Mouse (Mus musculus): ENCODE measurements around the gene Arsg.

DNA sequence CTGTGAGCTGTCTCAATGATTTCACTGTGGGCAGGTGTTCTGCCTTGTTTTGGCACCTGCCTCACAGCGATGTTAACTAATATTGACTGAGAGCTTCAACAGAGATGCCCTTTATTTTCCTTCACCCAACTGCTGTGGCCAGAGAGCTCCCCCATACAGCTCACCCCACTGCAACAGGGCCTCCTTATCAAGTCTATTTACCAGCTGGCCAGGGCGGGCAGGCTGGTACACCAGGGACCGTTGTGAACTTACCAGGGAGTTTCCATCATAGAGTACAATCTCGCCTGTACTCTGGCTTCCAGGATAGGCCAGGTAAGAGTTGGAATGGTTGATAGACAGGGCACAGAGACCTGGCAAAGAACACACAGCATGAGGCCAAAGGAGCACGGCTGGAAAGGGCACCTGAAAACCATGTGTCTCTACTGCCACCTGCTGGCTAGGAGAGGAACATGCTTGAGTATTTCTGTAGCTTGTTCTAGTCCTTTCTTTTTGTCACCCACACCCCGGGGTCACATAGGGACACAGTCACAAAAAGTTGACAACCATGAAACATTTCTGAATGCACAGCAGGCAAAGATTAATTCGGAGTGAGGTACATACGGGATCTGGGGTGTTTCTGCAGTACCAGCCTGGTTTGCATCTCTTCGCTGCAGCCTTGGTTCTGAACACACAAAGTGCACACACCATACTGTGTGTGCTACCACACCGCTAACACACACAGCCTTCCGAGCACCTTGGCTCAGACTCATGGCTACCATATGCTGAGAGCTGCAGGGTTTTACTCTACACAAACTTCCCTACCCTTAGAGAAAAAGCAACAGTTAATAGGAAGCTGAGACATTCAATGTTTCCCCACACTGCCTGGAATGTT, 111.9 kb downstream of the Arsg start:
- TF ChIP-seq CTCF (IDR thresholded peaks at IDR 0.05; ENCODE audit: insufficient read depth, low read length) (peak; percentile 97), POLR2A (IDR thresholded peaks at IDR 0.05; ENCODE audit: borderline replicate concordance, extremely low read depth, low read depth, low read length) (no peak)
